Mouse (Mus musculus): Measurements from ENCODE around the gene Taf3. TPM values are rescaled to one million over a fixed set of nuclear protein-coding genes. Genes with fewer than 3 reads are reported as not detected.

Taf3 gene
- polyA plus RNA-seq, 1 experiment from 2014 or later, result 13.9 TPM

DNA sequence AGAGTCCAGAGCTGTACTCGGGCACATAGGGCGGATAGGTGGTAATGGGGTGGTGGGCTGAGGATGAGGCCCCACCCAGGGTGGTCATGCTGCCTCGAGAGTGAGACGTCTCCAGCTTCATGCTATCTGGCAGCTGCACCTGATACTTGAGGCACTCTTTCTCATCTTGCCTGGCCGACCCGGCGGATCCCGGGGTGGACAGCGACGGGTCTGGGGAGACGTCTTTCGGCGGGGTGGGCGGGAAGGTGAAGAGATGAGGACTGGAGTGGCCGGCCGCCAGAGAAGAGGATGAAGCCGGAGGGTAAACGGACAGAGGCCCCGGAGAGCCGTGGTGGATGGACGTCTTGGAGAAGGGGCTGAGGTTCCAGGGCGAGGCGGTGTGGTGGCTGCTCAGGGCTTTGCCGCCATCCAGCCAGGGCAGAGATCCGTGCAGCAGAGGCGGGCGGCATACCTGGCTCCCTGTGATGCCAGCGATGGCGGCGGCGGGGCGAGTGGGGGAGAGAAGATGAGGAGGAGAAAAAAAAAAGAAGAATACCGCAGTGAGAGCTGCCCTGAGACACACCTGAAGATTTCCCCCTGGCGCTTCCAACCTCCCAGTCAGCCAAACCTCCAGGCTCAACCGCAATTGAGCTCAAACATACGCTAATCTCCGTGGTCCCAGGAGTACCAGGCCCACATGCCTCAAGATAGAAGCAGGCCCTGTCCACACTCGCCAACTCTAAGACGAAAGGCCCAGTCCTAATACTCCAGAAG lies 173.8 kb downstream of the Taf3 start:
- 5% methylated on average over 39 of the region's 39 CpGs for WGBS
- Histone ChIP-seq H3K9me3 (replicated peaks; ENCODE audit: control insufficient read depth, low read length, poor library complexity, severe bottlenecking) (no peaks in the 10 kb centered on the region), H3K27me3 (ENCODE audit: control insufficient read depth, insufficient read depth, low read depth, low read length) (peaks cover 34% of the 10 kb centered on the region), H3K9ac (ENCODE audit: low read depth, low read length) (peak overlapping the region; percentile 67), H3K4me2 (ENCODE audit: low read length) (peak overlapping the region; percentile 68), H3K4me3 (ENCODE audit: low read depth, low read length) (peak overlapping the region; percentile 47), H3K27ac (ENCODE audit: low read length) (peak overlapping the region; percentile 81), H3K4me1 (ENCODE audit: control insufficient read depth, insufficient read depth, low read length) (peaks cover 10% of the 10 kb centered on the region; the same call in 1 of the 2 replicates), H3K36me3 (ENCODE audit: control insufficient read depth, insufficient read depth, low read length) (no peaks in the 10 kb centered on the region)
- ATAC-seq, result no peak

DNA sequence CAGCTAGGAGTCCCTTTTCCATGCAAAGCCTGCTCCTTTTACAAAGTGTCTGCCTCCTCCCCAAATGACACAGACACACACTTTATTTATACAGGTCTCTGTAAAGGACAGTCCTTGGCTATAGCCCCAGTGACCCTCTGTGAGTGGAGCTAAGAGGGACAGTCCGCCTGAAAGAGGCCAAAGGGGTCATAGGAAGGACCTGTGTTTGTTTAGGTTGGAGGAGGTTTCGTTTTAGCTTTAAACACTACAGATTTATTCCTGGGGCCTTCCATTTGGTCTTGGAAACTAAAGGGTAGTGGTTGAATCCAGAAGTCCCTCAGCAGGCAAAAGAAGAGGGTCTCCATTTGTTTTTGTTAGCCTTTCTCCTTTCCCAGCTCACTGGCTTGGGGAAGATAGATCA lies 174.6 kb downstream of the Taf3 start:
- Histone ChIP-seq H3K4me1 (ENCODE audit: control insufficient read depth, insufficient read depth, low read length) (peaks cover 10% of the 10 kb centered on the region; the same call in 1 of the 2 replicates), H3K9me3 (replicated peaks; ENCODE audit: control insufficient read depth, low read length, poor library complexity, severe bottlenecking) (no peaks in the 10 kb centered on the region), H3K36me3 (ENCODE audit: control insufficient read depth, insufficient read depth, low read length) (no peaks in the 10 kb centered on the region), H3K27me3 (ENCODE audit: control insufficient read depth, insufficient read depth, low read depth, low read length) (peaks cover 30% of the 10 kb centered on the region), H3K4me3 (ENCODE audit: low read depth, low read length) (peak overlapping the region; percentile 47), H3K27ac (ENCODE audit: low read length) (peak overlapping the region; percentile 81), H3K9ac (ENCODE audit: low read depth, low read length) (peak overlapping the region; percentile 50), H3K4me2 (ENCODE audit: low read length) (peak overlapping the region; percentile 68)
- no peak for ATAC-seq
- 18% methylated on average over 2 of the region's 2 CpGs for WGBS

GRCm38 (mm10) chr2:9872682-9873081 lies 175.7 kb downstream of the Taf3 start:
- peak overlapping the region; percentile 68 for H3K4me2 ChIP-seq (ENCODE audit: low read length)
- H3K4me1 ChIP-seq (ENCODE audit: control insufficient read depth, insufficient read depth, low read length), result peaks cover 10% of the 10 kb centered on the region; the same call in 1 of the 2 replicates
- no peaks in the 10 kb centered on the region for H3K9me3 ChIP-seq (replicated peaks; ENCODE audit: control insufficient read depth, low read length, poor library complexity, severe bottlenecking)
- peak overlapping the region; percentile 50 for H3K9ac ChIP-seq (ENCODE audit: low read depth, low read length)
- H3K4me3 ChIP-seq (ENCODE audit: low read depth, low read length), result peak overlapping the region; percentile 47
- WGBS, result 5% methylated on average over 12 of the region's 12 CpGs
- ATAC-seq, result no peak
- peaks cover 30% of the 10 kb centered on the region for H3K27me3 ChIP-seq (ENCODE audit: control insufficient read depth, insufficient read depth, low read depth, low read length)
- no peaks in the 10 kb centered on the region for H3K36me3 ChIP-seq (ENCODE audit: control insufficient read depth, insufficient read depth, low read length)
- H3K27ac ChIP-seq (ENCODE audit: low read length), result peak overlapping the region; percentile 81

DNA sequence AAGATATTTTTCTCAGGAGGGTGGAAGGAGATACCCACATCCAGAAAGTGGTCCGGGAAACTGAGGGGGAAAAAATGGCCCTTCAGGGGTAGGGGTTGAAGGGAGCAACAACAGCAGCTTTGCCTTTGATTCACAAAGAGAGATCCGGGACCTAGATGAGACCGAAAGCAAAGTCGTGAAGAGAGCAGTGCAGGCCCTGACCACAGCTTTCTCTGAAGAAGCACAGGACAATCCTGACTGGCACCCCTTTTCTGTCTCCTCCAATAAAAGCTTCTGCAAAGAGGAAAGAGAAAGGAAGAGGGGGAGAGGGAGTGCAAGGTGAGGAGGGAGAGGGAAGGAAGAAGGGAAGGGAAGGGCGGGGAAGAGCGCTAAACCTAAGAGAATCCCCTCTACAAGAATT lies 176.6 kb downstream of the Taf3 start:
- peak overlapping the region; percentile 68 for H3K4me2 ChIP-seq (ENCODE audit: low read length)
- no peak for ATAC-seq
- 21% methylated on average over 6 of the region's 6 CpGs for WGBS
- peak overlapping the region; percentile 33; the same call in 1 of the 2 replicates for H3K9ac ChIP-seq (ENCODE audit: low read depth, low read length)
- peak overlapping the region; percentile 47 for H3K4me3 ChIP-seq (ENCODE audit: low read depth, low read length)
- H3K27me3 ChIP-seq (ENCODE audit: control insufficient read depth, insufficient read depth, low read depth, low read length), result peaks cover 30% of the 10 kb centered on the region
- H3K4me1 ChIP-seq (ENCODE audit: control insufficient read depth, insufficient read depth, low read length), result 0 out of 2 replicates have a peak, but pooled peaks cover 5% of the 10 kb centered on the region
- no peaks in the 10 kb centered on the region for H3K9me3 ChIP-seq (replicated peaks; ENCODE audit: control insufficient read depth, low read length, poor library complexity, severe bottlenecking)
- peak overlapping the region; percentile 70 for H3K27ac ChIP-seq (ENCODE audit: low read length)
- no peaks in the 10 kb centered on the region for H3K36me3 ChIP-seq (ENCODE audit: control insufficient read depth, insufficient read depth, low read length)

- no peaks in the 10 kb centered on the region for H3K9me3 ChIP-seq (replicated peaks; ENCODE audit: control insufficient read depth, low read length, poor library complexity, severe bottlenecking)
- peak overlapping the region; percentile 43 for H3K9ac ChIP-seq (ENCODE audit: low read depth, low read length)
- H3K36me3 ChIP-seq (ENCODE audit: control insufficient read depth, insufficient read depth, low read length), result no peaks in the 10 kb centered on the region
- H3K4me1 ChIP-seq (ENCODE audit: control insufficient read depth, insufficient read depth, low read length), result 0 out of 2 replicates have a peak, but pooled peaks cover 5% of the 10 kb centered on the region
- peak overlapping the region; percentile 70 for H3K27ac ChIP-seq (ENCODE audit: low read length)
- peaks cover 30% of the 10 kb centered on the region for H3K27me3 ChIP-seq (ENCODE audit: control insufficient read depth, insufficient read depth, low read depth, low read length)
- WGBS, result 20% methylated on average over 4 of the region's 4 CpGs
- H3K4me2 ChIP-seq (ENCODE audit: low read length), result peak overlapping the region; percentile 68
- no peak for ATAC-seq
- H3K4me3 ChIP-seq (ENCODE audit: low read depth, low read length), result peak overlapping the region; percentile 47
Observed at GRCm38 (mm10) chr2:9871141-9871716, 177.2 kb downstream of the Taf3 start.

GRCm38 (mm10) chr2:9867092-9867825 lies 181.1 kb downstream of the Taf3 start:
- no peak overlapping the region for H3K4me2 ChIP-seq (ENCODE audit: low read length)
- H3K9ac ChIP-seq (ENCODE audit: low read depth, low read length), result no peak overlapping the region
- no peak overlapping the region for H3K4me3 ChIP-seq (ENCODE audit: low read depth, low read length)
- 74% methylated on average over 12 of the region's 12 CpGs for WGBS
- ATAC-seq, result no peak
- H3K36me3 ChIP-seq (ENCODE audit: control insufficient read depth, insufficient read depth, low read length), result no peaks in the 10 kb centered on the region
- no peaks in the 10 kb centered on the region for H3K9me3 ChIP-seq (replicated peaks; ENCODE audit: control insufficient read depth, low read length, poor library complexity, severe bottlenecking)
- no peak overlapping the region for H3K27ac ChIP-seq (ENCODE audit: low read length)
- 0 out of 2 replicates have a peak, but pooled peaks cover 2% of the 10 kb centered on the region for H3K4me1 ChIP-seq (ENCODE audit: control insufficient read depth, insufficient read depth, low read length)
- peaks cover 15% of the 10 kb centered on the region for H3K27me3 ChIP-seq (ENCODE audit: control insufficient read depth, insufficient read depth, low read depth, low read length)

Other genes with a start within 250 kb of the Taf3 start
- 1.1 and 1.6 TPM in 2 replicates for gene 4930412O13Rik, start 167.3 kb downstream of the Taf3 start, polyA plus RNA-seq (2015; fragmentation: Nextera tagmentation; extraction: Ambion mirVana)
- gene 9230102O04Rik, start 159.1 kb downstream of the Taf3 start, polyA plus RNA-seq (2015; fragmentation: Nextera tagmentation; extraction: Ambion mirVana), result 2.3 and 4.0 TPM in 2 replicates
- gene Gata3, start 158.6 kb downstream of the Taf3 start, polyA plus RNA-seq (2015; fragmentation: Nextera tagmentation; extraction: Ambion mirVana), result 84.5 and 92.5 TPM in 2 replicates
- 534 and 572 TPM in 2 replicates for gene Atp5c1, start 31.9 kb upstream of the Taf3 start, polyA plus RNA-seq (2015; fragmentation: Nextera tagmentation; extraction: Ambion mirVana)
- gene Kin, start 32.0 kb upstream of the Taf3 start, polyA plus RNA-seq (2015; fragmentation: Nextera tagmentation; extraction: Ambion mirVana), result 27.4 and 32.2 TPM in 2 replicates
- 2.7 and 3.0 TPM in 2 replicates for gene Itih2, start 82.8 kb upstream of the Taf3 start, polyA plus RNA-seq (2015; fragmentation: Nextera tagmentation; extraction: Ambion mirVana)
- 5.8 and 6.5 TPM in 2 replicates for gene Itih5, start 105.0 kb upstream of the Taf3 start, polyA plus RNA-seq (2015; fragmentation: Nextera tagmentation; extraction: Ambion mirVana)

Measured in midbrain, embryonic 16.5 days (tissue).